Mouse (Mus musculus) left cerebral cortex, adult 11 months (tissue): ENCODE measurements around the gene Fam69b.

Experiments used
- DNase-seq: peaks from one replicate; pipeline ENCODE4 v3.0.0; 2022; ENCODE audit warnings: low spot score

Gene Fam69b

DNA sequence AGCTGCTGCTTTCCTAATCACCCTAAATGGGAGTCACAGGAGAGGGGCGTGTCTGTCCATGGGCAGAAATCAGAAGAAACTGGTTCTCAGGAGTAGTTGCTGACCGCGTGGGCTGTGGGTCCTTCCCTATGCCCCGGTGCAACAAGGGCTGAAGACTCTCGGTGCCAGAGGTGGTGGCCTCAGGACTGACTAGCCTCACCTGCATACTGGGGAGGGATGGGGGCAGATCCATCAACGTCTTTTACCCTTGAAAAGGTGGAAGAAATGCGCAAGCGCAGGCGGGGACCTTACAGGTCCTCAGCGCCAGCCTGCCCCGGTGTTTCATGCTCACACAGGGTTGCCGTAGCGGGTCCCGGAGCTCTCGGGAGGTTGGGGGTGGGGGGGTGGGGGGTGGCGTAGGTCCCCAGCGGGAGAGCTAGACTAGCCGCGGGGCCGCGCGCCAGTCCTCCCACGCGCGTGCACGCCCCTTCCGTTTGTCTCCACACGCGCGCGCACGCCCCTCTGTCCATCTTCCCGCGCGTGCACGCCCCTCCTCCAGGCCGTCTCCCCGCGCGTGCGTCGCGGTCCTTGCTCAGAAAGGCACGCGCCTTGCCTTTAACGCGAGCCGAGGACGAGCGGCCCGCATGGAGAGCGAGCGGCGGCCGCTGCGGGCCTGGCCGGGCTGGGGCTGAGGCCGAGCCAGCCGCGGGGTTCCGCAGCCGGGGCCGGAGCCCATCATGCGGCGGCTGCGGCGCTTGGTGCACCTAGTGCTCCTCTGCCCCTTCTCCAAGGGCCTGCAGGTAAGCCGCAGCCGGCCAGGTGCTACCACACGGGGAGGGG is at the start of gene Fam69b:
Gene Fam69b, plus strand, starts transcription at position 537 of the 819 bp plus-strand sequence.
- DNase-seq, result peak; percentile 84

GRCm38 (mm10) chr2:26579714-26580113 is 48.5 kb upstream of the Fam69b start, which contains the start of gene Egfl7:
TSS of gene Egfl7 (plus strand) at chr2:26580014.
- DNase-seq, result no peak

DNA sequence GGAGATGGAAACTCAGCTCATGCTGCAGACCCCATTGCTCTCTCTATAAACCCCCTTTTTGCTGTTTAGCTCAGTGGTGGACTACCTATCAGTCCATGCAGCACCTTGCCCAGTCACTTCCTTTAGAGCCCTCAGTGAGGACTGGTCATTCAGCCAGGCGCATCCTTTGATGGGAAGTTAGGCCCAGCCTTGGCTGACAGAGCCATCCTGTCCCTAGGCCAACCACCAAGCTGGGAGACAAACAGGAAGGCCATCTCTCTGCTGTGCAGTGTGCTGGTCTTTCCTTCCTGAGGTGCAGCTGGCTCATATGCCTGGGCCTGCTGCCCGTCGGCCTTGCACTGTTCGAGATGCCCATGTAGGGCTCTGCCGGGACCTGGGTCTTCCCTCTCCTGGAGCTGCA is 47.5 kb upstream of the Fam69b start:
- no peak for DNase-seq

DNA sequence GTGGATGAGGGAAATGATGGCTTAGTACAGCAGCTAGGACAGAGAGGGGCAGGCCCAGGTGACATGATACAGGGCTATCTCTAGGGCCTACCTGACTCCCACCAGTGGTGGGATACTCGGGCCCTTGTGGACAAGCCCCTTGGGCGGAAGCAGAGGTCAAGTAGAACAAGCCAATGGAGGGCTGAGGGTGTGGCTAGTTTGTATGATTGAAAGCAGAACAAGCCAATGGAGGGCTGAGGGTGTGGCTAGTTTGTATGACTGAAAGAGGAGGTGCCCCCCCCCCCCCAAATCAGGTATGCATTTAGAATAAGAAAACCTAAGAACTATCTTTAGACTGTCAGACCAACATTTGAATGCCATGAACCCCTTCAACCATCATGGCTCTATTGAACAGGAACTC is 46.1 kb upstream of the Fam69b start:
- DNase-seq, result no peak

- DNase-seq, result no peak
Observed at GRCm38 (mm10) chr2:26582741-26583140, 45.5 kb upstream of the Fam69b start.

GRCm38 (mm10) chr2:26583640-26584039 is 44.6 kb upstream of the Fam69b start:
- no peak for DNase-seq

GRCm38 (mm10) chr2:26585713-26586112 is 42.5 kb upstream of the Fam69b start:
- no peak for DNase-seq

GRCm38 (mm10) chr2:26586294-26587043 is 41.8 kb upstream of the Fam69b start, which contains the start of gene Gm20532:
TSS of gene Gm20532 (plus strand) at chr2:26586639.
- DNase-seq, result no peak

DNA sequence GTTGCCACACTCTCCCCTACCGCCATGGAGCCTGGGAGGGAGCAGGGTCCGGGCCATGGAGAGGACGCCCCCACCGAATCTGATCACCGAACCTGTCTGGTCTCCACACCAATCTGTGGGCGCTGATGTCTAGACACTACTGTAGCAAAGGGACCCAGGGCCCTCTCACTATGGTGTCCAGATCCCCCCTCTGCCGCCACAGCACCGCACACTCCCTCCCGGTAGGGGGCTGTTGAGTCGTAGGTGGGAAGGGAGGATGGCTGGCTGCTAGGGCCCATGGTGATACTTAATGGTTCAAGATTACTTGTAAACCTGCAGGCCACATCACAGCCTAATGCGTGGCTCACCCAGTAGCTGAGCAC is 41.2 kb upstream of the Fam69b start:
- no peak for DNase-seq

GRCm38 (mm10) chr2:26588573-26588972 is 39.7 kb upstream of the Fam69b start:
- no peak for DNase-seq

- DNase-seq, result no peak
Observed at GRCm38 (mm10) chr2:26589284-26589683, 39.0 kb upstream of the Fam69b start.

DNA sequence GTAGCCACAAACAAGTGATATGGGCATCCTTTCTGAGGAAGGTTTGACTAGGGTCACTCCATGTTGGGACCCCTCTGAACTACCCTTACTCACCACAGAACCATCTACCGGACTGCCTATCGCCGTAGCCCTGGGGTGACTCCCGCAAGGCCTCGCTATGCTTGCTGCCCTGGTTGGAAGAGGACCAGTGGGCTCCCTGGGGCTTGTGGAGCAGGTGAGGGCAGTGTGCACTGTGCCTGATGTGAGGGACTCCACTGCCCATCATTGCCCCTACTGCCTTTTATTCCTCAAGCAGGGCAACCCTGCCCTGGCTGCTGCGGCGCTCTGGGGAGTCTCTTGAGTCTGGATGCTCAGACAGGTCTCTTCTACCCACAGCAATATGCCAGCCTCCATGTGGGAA is 38.0 kb upstream of the Fam69b start:
- DNase-seq, result no peak

DNA sequence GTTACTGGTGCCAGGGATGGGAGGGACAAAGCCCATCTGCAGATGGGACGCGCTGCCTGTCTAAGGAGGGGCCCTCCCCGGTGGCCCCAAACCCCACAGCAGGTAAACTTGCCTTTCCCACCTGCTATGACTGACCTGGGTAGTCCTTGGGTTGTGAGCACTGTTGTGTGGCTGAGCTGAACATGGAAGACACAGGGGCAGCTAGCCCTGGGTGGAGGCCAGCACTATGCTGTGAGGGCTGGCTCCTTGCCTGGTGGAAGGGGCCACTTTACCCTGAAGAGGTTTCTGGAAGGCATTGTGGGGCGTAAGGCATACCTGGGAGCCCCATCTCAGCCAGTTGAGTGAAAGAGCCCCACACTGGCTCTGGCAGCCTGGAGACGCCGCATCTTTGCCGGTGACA is 37.3 kb upstream of the Fam69b start:
- no peak for DNase-seq

- no peak for DNase-seq
Observed at GRCm38 (mm10) chr2:26591416-26591815, 36.8 kb upstream of the Fam69b start.

- DNase-seq, result no peak
Observed at GRCm38 (mm10) chr2:26593211-26594021, 34.8 kb upstream of the Fam69b start.

- no peak for DNase-seq
Observed at GRCm38 (mm10) chr2:26594022-26594346, 34.3 kb upstream of the Fam69b start.

DNA sequence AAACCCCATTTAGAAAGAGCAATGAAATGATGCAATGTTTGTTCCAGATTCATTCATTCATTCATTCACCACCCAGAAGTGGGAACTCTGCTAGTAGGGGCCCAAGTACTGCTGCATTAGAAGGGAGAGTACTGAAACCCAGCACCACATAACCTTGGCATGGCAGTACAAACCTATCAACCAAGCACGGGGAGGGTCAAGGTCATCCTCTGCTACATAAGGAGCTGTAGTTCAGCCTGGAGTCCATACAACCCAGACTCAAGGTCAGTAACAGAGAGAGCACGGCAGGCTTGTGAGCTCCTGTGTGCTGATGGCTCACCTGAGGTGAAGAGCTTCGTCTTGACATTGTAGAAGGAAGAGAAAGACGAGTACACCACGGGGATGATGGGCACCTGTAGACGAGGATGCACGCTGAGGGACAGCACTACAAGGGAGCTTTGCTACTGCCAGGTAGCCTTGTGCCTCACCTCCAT is 33.8 kb upstream of the Fam69b start:
- no peak for DNase-seq

- DNase-seq, result no peak
Observed at GRCm38 (mm10) chr2:26594934-26595724, 33.1 kb upstream of the Fam69b start.

DNA sequence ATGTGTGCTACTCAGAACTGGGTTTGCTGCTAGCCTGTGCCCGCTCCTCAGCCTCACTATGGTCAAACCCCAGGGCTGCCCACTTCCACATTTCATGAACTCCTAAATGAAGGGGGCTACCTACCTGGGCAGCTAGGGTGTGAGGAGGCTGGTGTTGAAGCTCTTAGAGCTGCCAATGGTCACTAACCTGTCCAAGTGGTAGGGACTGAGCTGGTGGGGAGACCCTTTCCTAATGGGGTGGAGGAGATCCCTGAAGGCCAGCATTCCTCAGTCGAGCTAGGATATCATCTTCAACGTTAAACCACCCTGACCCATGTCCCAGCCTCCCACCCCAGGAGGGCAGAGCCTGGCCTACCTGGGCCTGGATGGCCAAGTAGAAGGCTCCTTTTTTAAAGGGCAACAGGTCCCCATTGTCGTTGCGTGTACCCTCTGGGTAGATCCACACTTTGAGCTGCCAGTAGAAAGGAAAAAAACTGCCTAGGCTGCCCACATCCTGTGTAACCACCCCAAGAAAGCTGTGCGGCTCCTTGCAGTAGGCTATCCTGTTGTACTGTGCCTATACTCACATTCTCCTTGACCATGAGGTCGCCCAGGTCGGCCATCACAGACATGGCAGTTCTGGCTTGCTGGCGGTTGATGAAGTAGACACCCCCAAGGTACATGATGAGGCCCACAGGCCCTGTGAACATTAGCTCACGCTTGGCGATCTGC is 32.4 kb upstream of the Fam69b start:
- DNase-seq, result no peak

DNA sequence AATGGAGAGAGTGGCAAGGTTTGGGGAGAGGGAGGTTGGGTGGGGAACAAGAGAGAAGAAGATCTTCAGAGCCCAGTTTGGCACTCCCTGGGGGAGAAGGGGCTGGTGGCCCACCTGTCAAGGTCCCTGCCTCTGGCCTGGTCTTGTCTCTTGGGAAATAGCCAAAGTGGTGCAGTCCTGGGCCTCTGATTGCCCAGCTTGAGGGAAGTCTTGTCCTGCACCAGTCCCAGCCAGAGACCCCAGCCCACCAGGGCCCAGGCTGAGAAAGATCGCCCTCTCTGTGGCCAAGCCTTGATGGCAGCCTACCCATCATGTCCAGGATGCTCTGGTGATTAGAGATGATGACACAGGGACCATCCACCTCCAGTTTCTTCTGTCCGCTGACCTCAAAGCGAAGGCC is 31.4 kb upstream of the Fam69b start:
- DNase-seq, result no peak

GRCm38 (mm10) chr2:26597810-26598209 is 30.4 kb upstream of the Fam69b start:
- DNase-seq, result no peak
